Mouse (Mus musculus): ENCODE data around the gene Ltbp1.

- TF ChIP-seq CHD1 (IDR thresholded peaks at IDR 0.05; ENCODE audit: low read depth, low read length) = no peak
- TF ChIP-seq EP300 (IDR thresholded peaks at IDR 0.05; ENCODE audit: low read depth in 1 of 2, low read length in 2 of 2) = no peak
- TF ChIP-seq CTCF (IDR thresholded peaks at IDR 0.05 in 2 of 3, conservative IDR thresholded peaks at IDR 0.05 in 1 of 3; ENCODE audit: control insufficient read depth in 1 of 3, insufficient read depth in 1 of 3, low read depth in 2 of 3, low read length in 3 of 3, poor library complexity in 1 of 3, severe bottlenecking in 1 of 3) = no peak
- no peak for TF ChIP-seq ZC3H11A (IDR thresholded peaks at IDR 0.05; ENCODE audit: low read depth, low read length)
- no peak for TF ChIP-seq BHLHE40 (IDR thresholded peaks at IDR 0.05; ENCODE audit: borderline replicate concordance, low read depth, low read length)
These were observed 134.4 kb downstream of the Ltbp1 start for GRCm38 (mm10) chr17:75139731-75140130.

Data from MEL (cell line).